Mouse (Mus musculus) stomach, embryonic 14.5 days (tissue): ENCODE results near the gene Psma1. TPM values are rescaled to one million over a fixed set of nuclear protein-coding genes. Genes with fewer than 3 reads are reported as not detected.

Experiments
- ATAC-seq: fragments of 200-750 bp; cut with Nextera tagmentation; 2 replicates; pipeline ENCODE4 v1.8.0; 2017; ENCODE audit warnings: low read depth, moderate TSS enrichment; ENCODE audit not compliant: insufficient number of reproducible peaks, insufficient read depth, low FRiP score
- H3K27ac ChIP-seq: fragments of 300-500 bp; sonication (generic); 2 replicates; pipeline ENCODE4 v1.5.1; 2014; ENCODE audit warnings: mild to moderate bottlenecking, low read length, moderate library complexity, mixed read lengths
- H3K27me3 ChIP-seq: fragments of 300-500 bp; sonication (generic); 2 replicates; pipeline ENCODE4 v1.6.1; 2014; ENCODE audit warnings: low read length, control low read depth, mixed read lengths; ENCODE audit not compliant: control insufficient read depth, insufficient read depth
- H3K36me3 ChIP-seq: fragments of 300-500 bp; sonication (generic); 2 replicates; pipeline ENCODE4 v1.6.1; 2014; ENCODE audit warnings: mild to moderate bottlenecking, control low read depth, low read length, moderate library complexity, mixed read lengths; ENCODE audit not compliant: control insufficient read depth, insufficient read depth
- H3K4me1 ChIP-seq: fragments of 300-500 bp; sonication (generic); 2 replicates; pipeline ENCODE4 v1.6.1; 2014; ENCODE audit warnings: low read length, control low read depth, mixed read lengths; ENCODE audit not compliant: control insufficient read depth, insufficient read depth
- H3K4me2 ChIP-seq: fragments of 300-500 bp; sonication (generic); replicated peaks from 2 replicates; pipeline ENCODE4 v1.6.1; 2014; ENCODE audit warnings: low read depth, low read length, control low read depth
- H3K4me3 ChIP-seq: fragments of 300-500 bp; sonication (generic); 2 replicates; pipeline ENCODE4 v1.5.1; 2014; ENCODE audit warnings: low read depth, low read length, control low read depth
- H3K9ac ChIP-seq: fragments of 300-500 bp; sonication (generic); replicated peaks from 2 replicates; pipeline ENCODE4 v1.6.1; 2014; ENCODE audit warnings: low read depth, mild to moderate bottlenecking, control low read depth, low read length, moderate library complexity, mixed read lengths
- H3K9me3 ChIP-seq: fragments of 300-500 bp; sonication (generic); 2 replicates; pipeline ENCODE4 v1.6.1; 2016; ENCODE audit warnings: low read depth, low read length, control low read depth; ENCODE audit not compliant: control insufficient read depth
- WGBS: fragments of 180-500 bp; shearing (Covaris S2); extraction: QIAGEN DNeasy Blood & Tissue Kit; methylation state at CpG from one replicate; pipeline ENCODE4 v1.1.7; 2014; 5-methylcytosine and 5-hydroxymethylcytosine counted together
- polyA plus RNA-seq: library from polyadenylated mRNA; unstranded; fragments of >200 nt; fragmentation: Nextera tagmentation; extraction: Ambion mirVana; gene quantifications from 2 replicates; pipeline ENCODE4 v1.2.1, GENCODE M21; 2014

The Psma1 gene
- polyA plus RNA-seq, 1 experiment from 2014 or later: 397 TPM

GRCm38 (mm10) chr7:114290078-114290506 lies 14.2 kb upstream of the Psma1 start:
- H3K4me3 ChIP-seq: no peak overlapping the region
- WGBS: 56% methylated on average over 5 of the region's 5 CpGs
- H3K36me3 ChIP-seq: no peaks in the 10 kb centered on the region
- H3K4me2 ChIP-seq: no peak overlapping the region
- no peak overlapping the region for H3K9ac ChIP-seq
- H3K27me3 ChIP-seq: no peaks in the 10 kb centered on the region
- no peak overlapping the region for H3K27ac ChIP-seq
- 0 out of 2 replicates have a peak, but pooled peaks cover 4% of the 10 kb centered on the region for H3K4me1 ChIP-seq
- no peak for ATAC-seq
- H3K9me3 ChIP-seq: no peaks in the 10 kb centered on the region

GRCm38 (mm10) chr7:114284296-114284910 lies 8.5 kb upstream of the Psma1 start:
- H3K27me3 ChIP-seq: no peaks in the 10 kb centered on the region
- H3K36me3 ChIP-seq: no peaks in the 10 kb centered on the region
- H3K27ac ChIP-seq: no peak overlapping the region
- H3K4me1 ChIP-seq: no peaks in the 10 kb centered on the region
- WGBS: 95% methylated on average over 14 of the region's 14 CpGs
- H3K4me3 ChIP-seq: no peak overlapping the region
- H3K4me2 ChIP-seq: no peak overlapping the region
- H3K9me3 ChIP-seq: no peaks in the 10 kb centered on the region
- no peak for ATAC-seq
- H3K9ac ChIP-seq: no peak overlapping the region

- Histone ChIP-seq H3K9ac (no peak overlapping the region), H3K4me1 (no peaks in the 10 kb centered on the region), H3K9me3 (no peaks in the 10 kb centered on the region), H3K4me2 (no peak overlapping the region), H3K27me3 (no peaks in the 10 kb centered on the region), H3K36me3 (no peaks in the 10 kb centered on the region), H3K27ac (no peak overlapping the region), H3K4me3 (no peak overlapping the region)
- WGBS: 69% methylated on average over 9 of the region's 9 CpGs
- ATAC-seq: no peak
Observed at GRCm38 (mm10) chr7:114283006-114283405, 7.1 kb upstream of the Psma1 start.

- no peaks in the 10 kb centered on the region for H3K27me3 ChIP-seq
- 57% methylated on average over 3 of the region's 3 CpGs for WGBS
- no peak overlapping the region for H3K4me2 ChIP-seq
- H3K27ac ChIP-seq: no peak overlapping the region
- H3K36me3 ChIP-seq: no peaks in the 10 kb centered on the region
- H3K4me3 ChIP-seq: no peak overlapping the region
- no peaks in the 10 kb centered on the region for H3K4me1 ChIP-seq
- no peaks in the 10 kb centered on the region for H3K9me3 ChIP-seq
- ATAC-seq: no peak
- no peak overlapping the region for H3K9ac ChIP-seq
Observed at GRCm38 (mm10) chr7:114281671-114282070, 5.8 kb upstream of the Psma1 start.

GRCm38 (mm10) chr7:114275372-114276004 lies 430 bp downstream of the Psma1 start:
- peaks cover 22% of the 10 kb centered on the region for H3K36me3 ChIP-seq
- peak overlapping the region; percentile 84 for H3K4me3 ChIP-seq
- peaks cover 5% of the 10 kb centered on the region for H3K4me1 ChIP-seq
- WGBS: 2% methylated on average over 24 of the region's 24 CpGs
- peak overlapping the region; percentile 92 for H3K4me2 ChIP-seq
- H3K9me3 ChIP-seq: no peaks in the 10 kb centered on the region
- H3K9ac ChIP-seq: peak overlapping the region; percentile 66
- no peaks in the 10 kb centered on the region for H3K27me3 ChIP-seq
- no peak; the same call in 1 of the 2 replicates for ATAC-seq
- H3K27ac ChIP-seq: peak overlapping the region; percentile 18; the same call in 1 of the 2 replicates

GRCm38 (mm10) chr7:114268446-114268845 lies 7.5 kb downstream of the Psma1 start:
- no peaks in the 10 kb centered on the region for H3K9me3 ChIP-seq
- H3K4me3 ChIP-seq: no peak overlapping the region
- no peaks in the 10 kb centered on the region for H3K27me3 ChIP-seq
- no peak overlapping the region for H3K4me2 ChIP-seq
- ATAC-seq: no peak
- H3K4me1 ChIP-seq: no peaks in the 10 kb centered on the region
- no peak overlapping the region for H3K9ac ChIP-seq
- peaks cover 65% of the 10 kb centered on the region for H3K36me3 ChIP-seq
- H3K27ac ChIP-seq: no peak overlapping the region
- WGBS: 93% methylated on average over 5 of the region's 5 CpGs

GRCm38 (mm10) chr7:114253885-114254833 lies 21.8 kb downstream of the Psma1 start, which contains the start of gene Copb1:
TSS of gene Copb1 (minus strand) at chr7:114254711.
- H3K27me3 ChIP-seq: no peaks in the 10 kb centered on the region
- H3K9me3 ChIP-seq: no peaks in the 10 kb centered on the region; the same call in 1 of the 2 replicates
- peak within 1 kb of the TSS; percentile 41 for H3K4me2 ChIP-seq
- H3K9ac ChIP-seq: peak within 1 kb of the TSS; percentile 97
- H3K4me3 ChIP-seq: peak within 1 kb of the TSS; percentile 98
- WGBS: 1% methylated on average over 75 of the region's 75 CpGs
- peak; percentile 97 for ATAC-seq
- H3K36me3 ChIP-seq: peaks cover 18% of the 10 kb centered on the region
- H3K4me1 ChIP-seq: no peaks in the 10 kb centered on the region; the same call in 1 of the 2 replicates
- H3K27ac ChIP-seq: peak within 1 kb of the TSS; percentile 66

- Histone ChIP-seq H3K9ac (no peak overlapping the region), H3K4me2 (no peak overlapping the region), H3K4me3 (no peak overlapping the region), H3K9me3 (no peaks in the 10 kb centered on the region; the same call in 1 of the 2 replicates), H3K36me3 (peaks cover 35% of the 10 kb centered on the region), H3K27ac (no peak overlapping the region), H3K27me3 (no peaks in the 10 kb centered on the region), H3K4me1 (no peaks in the 10 kb centered on the region; the same call in 1 of the 2 replicates)
- 87% methylated on average over 3 of the region's 3 CpGs for WGBS
- ATAC-seq: no peak
Observed at GRCm38 (mm10) chr7:114251684-114252083, 24.2 kb downstream of the Psma1 start.
